Mouse (Mus musculus): ENCODE measurements around the gene Mrtfa. TPM values are rescaled to one million over a fixed set of nuclear protein-coding genes. Genes with fewer than 3 reads are reported as not detected.

The Mrtfa gene
- polyA plus RNA-seq, 1 experiment, result 16.0 TPM

DNA sequence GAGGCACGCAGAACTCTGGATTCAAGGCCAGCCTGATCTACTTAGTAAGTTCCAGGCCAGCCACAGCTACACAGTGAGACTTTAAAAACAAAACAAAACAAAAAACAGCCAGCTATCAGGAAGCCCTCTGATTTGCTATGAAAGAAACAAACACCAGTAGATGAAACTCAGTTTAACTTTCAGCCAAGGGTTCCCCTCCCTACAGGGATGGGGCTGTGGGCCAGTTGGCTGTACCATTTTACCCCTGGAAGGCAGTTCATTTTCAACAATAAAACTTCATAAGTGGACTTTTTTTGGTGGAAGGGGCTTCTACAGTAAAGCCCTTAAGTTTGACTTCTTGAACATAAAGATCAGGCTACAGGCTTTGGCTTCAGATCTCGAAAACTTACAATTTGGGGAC is 1.5 kb downstream of the Mrtfa start:
- Histone ChIP-seq H3K36me3 (ENCODE audit: control insufficient read depth, insufficient read depth, low read length) (no peaks in the 10 kb centered on the region), H3K4me3 (ENCODE audit: insufficient read depth, low read depth, low read length) (no peak overlapping the region), H3K4me1 (ENCODE audit: control insufficient read depth, insufficient read depth, low read length) (peaks cover 2% of the 10 kb centered on the region; the same call in 1 of the 2 replicates), H3K27ac (ENCODE audit: insufficient read depth, low read depth, low read length) (no peak overlapping the region), H3K27me3 (replicated peaks; ENCODE audit: control insufficient read depth, insufficient read depth, low read length) (no peaks in the 10 kb centered on the region)
- WGBS, result 93% methylated on average over 2 of the region's 2 CpGs
- DNase-seq, result no peak
- TF ChIP-seq POLR2A (IDR thresholded peaks at IDR 0.05; ENCODE audit: low read depth, low read length) (no peak), CTCF (conservative IDR thresholded peaks at IDR 0.05; ENCODE audit: insufficient read depth, insufficient read length, low read depth, low read length) (no peak)

DNA sequence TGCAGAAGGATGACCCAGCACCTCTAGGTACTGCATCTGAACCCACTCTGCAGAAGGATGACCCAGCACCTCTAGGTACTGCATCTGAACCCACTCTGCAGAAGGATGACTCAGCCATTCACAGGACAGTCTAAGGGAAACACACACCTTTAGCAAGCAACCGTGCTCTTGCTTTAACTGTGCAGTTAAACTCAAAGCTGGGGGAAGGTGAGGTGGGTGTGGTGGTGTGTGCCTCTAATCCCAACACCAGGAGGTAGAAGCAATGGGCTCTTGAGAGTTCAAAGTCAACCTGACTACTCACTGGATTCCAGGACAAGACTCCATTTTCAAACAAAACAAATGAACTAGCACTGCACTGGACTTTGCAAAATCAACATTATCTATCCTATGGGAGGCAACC is 5.6 kb downstream of the Mrtfa start:
- Histone ChIP-seq H3K4me1 (ENCODE audit: control insufficient read depth, insufficient read depth, low read length) (0 out of 2 replicates have a peak, but pooled peaks cover 2% of the 10 kb centered on the region), H3K4me3 (ENCODE audit: insufficient read depth, low read depth, low read length) (no peak overlapping the region), H3K27me3 (replicated peaks; ENCODE audit: control insufficient read depth, insufficient read depth, low read length) (no peaks in the 10 kb centered on the region), H3K36me3 (ENCODE audit: control insufficient read depth, insufficient read depth, low read length) (no peaks in the 10 kb centered on the region), H3K27ac (ENCODE audit: insufficient read depth, low read depth, low read length) (no peak overlapping the region)
- whole genome bisulfite sequencing, result 71% methylated on average over 1 of the region's 1 CpGs
- DNase-seq, result no peak
- TF ChIP-seq POLR2A (IDR thresholded peaks at IDR 0.05; ENCODE audit: low read depth, low read length), result no peak
- TF ChIP-seq CTCF (conservative IDR thresholded peaks at IDR 0.05; ENCODE audit: insufficient read depth, insufficient read length, low read depth, low read length), result no peak

DNA sequence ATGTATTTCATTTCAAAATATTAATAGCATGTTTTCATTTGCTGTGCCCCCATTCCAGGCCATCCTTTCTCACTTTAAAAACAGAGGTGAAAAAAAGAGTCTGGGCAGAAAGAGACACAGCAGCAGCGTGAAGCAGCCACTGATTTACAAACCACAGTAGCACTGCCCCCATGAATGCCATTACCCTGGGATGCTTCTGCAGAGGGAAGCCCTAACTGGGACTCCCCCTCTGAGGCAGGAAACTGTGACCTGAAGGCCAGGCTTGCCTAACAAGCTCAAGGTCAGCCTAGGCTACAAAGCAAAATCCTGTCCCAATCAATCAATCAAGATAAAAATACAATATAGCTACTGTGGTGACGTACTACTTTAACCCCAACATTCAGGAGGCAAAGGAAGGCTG is 9.3 kb downstream of the Mrtfa start:
- 63% methylated on average over 2 of the region's 2 CpGs for WGBS
- H3K36me3 ChIP-seq (ENCODE audit: control insufficient read depth, insufficient read depth, low read length), result no peaks in the 10 kb centered on the region
- DNase-seq, result peak; percentile 35
- no peak for TF ChIP-seq POLR2A (IDR thresholded peaks at IDR 0.05; ENCODE audit: low read depth, low read length)
- no peak overlapping the region for H3K4me3 ChIP-seq (ENCODE audit: insufficient read depth, low read depth, low read length)
- no peaks in the 10 kb centered on the region for H3K4me1 ChIP-seq (ENCODE audit: control insufficient read depth, insufficient read depth, low read length)
- no peak overlapping the region for H3K27ac ChIP-seq (ENCODE audit: insufficient read depth, low read depth, low read length)
- no peaks in the 10 kb centered on the region for H3K27me3 ChIP-seq (replicated peaks; ENCODE audit: control insufficient read depth, insufficient read depth, low read length)

DNA sequence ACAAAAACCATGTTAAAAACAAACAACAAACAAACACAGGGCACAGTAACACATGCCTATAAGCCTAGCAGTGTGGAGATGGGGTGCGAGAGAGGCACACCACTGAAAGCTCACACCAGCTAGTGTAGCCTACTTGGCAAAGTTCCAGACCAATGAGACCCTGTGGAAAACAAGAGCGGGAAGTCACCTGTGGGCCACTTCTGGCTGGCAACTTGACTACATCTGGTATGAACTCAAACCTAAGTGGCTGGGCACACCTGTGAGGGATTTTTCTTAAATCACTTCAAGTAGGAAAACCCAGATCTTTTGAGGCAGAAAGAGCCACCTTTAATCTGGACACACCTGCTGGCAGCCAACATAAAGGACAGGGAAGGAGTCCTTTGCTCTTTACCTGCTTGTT is 11.0 kb downstream of the Mrtfa start:
- Histone ChIP-seq H3K4me3 (ENCODE audit: insufficient read depth, low read depth, low read length) (no peak overlapping the region), H3K27ac (ENCODE audit: insufficient read depth, low read depth, low read length) (no peak overlapping the region), H3K36me3 (ENCODE audit: control insufficient read depth, insufficient read depth, low read length) (no peaks in the 10 kb centered on the region), H3K4me1 (ENCODE audit: control insufficient read depth, insufficient read depth, low read length) (no peaks in the 10 kb centered on the region), H3K27me3 (replicated peaks; ENCODE audit: control insufficient read depth, insufficient read depth, low read length) (no peaks in the 10 kb centered on the region)
- DNase-seq, result no peak
- 76% methylated on average over 2 of the region's 2 CpGs for WGBS
- TF ChIP-seq CTCF (conservative IDR thresholded peaks at IDR 0.05; ENCODE audit: insufficient read depth, insufficient read length, low read depth, low read length), result no peak
- TF ChIP-seq POLR2A (IDR thresholded peaks at IDR 0.05; ENCODE audit: low read depth, low read length), result no peak

DNA sequence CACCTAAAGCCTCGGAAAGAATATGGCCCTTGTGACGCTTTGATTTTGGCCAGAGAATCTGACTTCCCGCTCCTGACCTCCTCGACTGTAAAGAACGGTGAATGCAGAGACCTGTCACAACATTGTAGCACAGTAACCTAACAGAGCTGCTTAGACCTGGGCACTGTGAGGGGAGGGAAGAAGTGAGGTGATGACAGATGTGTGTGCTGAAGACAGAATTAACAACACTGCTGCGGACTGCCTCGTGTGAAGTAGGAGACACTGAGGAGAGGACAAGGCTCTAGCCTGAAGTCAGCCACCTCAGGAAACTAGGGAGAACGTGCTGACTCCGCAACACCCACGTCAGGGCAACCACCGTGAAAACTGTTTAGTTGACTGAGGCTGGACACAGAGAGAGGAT is 11.9 kb downstream of the Mrtfa start:
- no peaks in the 10 kb centered on the region for H3K27me3 ChIP-seq (replicated peaks; ENCODE audit: control insufficient read depth, insufficient read depth, low read length)
- H3K4me3 ChIP-seq (ENCODE audit: insufficient read depth, low read depth, low read length), result no peak overlapping the region
- DNase-seq, result no peak
- H3K4me1 ChIP-seq (ENCODE audit: control insufficient read depth, insufficient read depth, low read length), result no peaks in the 10 kb centered on the region
- no peaks in the 10 kb centered on the region for H3K36me3 ChIP-seq (ENCODE audit: control insufficient read depth, insufficient read depth, low read length)
- TF ChIP-seq POLR2A (IDR thresholded peaks at IDR 0.05; ENCODE audit: low read depth, low read length), result no peak
- no peak for TF ChIP-seq CTCF (conservative IDR thresholded peaks at IDR 0.05; ENCODE audit: insufficient read depth, insufficient read length, low read depth, low read length)
- H3K27ac ChIP-seq (ENCODE audit: insufficient read depth, low read depth, low read length), result no peak overlapping the region
- 63% methylated on average over 11 of the region's 11 CpGs for WGBS

DNA sequence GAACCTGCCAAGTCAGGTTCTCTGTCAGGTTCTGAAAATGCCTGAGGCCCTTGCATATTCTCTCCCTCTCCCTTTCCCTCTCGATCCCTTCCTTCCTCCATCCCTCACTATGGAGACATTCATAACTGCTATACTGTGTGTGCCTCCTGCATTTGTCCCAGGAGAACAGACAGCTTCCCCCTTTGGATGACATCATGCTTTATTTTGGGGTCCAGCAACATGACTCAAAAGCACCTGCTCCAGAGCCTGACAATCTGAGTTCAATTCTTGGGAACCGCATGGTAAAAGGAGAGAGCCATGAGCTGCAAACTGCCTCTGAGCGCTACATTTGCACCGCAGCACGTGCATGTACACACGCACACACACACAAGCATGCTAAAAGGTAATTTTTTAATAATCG is 12.7 kb downstream of the Mrtfa start:
- 87% methylated on average over 7 of the region's 7 CpGs for WGBS
- H3K27me3 ChIP-seq (replicated peaks; ENCODE audit: control insufficient read depth, insufficient read depth, low read length), result no peaks in the 10 kb centered on the region
- H3K4me3 ChIP-seq (ENCODE audit: insufficient read depth, low read depth, low read length), result no peak overlapping the region
- TF ChIP-seq POLR2A (IDR thresholded peaks at IDR 0.05; ENCODE audit: low read depth, low read length), result no peak
- no peak for TF ChIP-seq CTCF (conservative IDR thresholded peaks at IDR 0.05; ENCODE audit: insufficient read depth, insufficient read length, low read depth, low read length)
- no peak for DNase-seq
- no peaks in the 10 kb centered on the region for H3K36me3 ChIP-seq (ENCODE audit: control insufficient read depth, insufficient read depth, low read length)
- no peaks in the 10 kb centered on the region for H3K4me1 ChIP-seq (ENCODE audit: control insufficient read depth, insufficient read depth, low read length)
- H3K27ac ChIP-seq (ENCODE audit: insufficient read depth, low read depth, low read length), result no peak overlapping the region

DNA sequence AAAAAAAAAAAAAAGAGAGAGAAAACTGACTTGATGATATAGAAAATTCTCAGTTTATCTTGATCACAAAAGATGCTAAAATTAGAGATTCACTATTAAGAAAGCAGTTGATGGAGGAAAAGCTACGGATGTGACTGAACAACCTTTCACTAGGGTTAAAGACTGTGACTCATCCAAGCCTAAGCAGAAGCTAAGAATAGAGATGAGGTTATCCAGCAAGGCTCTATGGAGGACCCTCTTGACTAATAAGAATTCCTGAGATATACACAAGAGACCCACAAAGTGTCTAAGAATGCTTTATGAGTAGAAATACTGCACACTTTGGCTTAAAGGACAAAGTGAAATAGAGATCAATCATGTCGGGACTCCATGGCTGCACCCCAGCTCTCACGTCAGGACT is 14.9 kb downstream of the Mrtfa start:
- Histone ChIP-seq H3K27ac (ENCODE audit: insufficient read depth, low read depth, low read length) (no peak overlapping the region), H3K36me3 (ENCODE audit: control insufficient read depth, insufficient read depth, low read length) (no peaks in the 10 kb centered on the region), H3K27me3 (replicated peaks; ENCODE audit: control insufficient read depth, insufficient read depth, low read length) (no peaks in the 10 kb centered on the region), H3K4me3 (ENCODE audit: insufficient read depth, low read depth, low read length) (no peak overlapping the region), H3K4me1 (ENCODE audit: control insufficient read depth, insufficient read depth, low read length) (no peaks in the 10 kb centered on the region)
- no peak for DNase-seq
- 84% methylated on average over 3 of the region's 3 CpGs for WGBS
- no peak for TF ChIP-seq POLR2A (IDR thresholded peaks at IDR 0.05; ENCODE audit: low read depth, low read length)

DNA sequence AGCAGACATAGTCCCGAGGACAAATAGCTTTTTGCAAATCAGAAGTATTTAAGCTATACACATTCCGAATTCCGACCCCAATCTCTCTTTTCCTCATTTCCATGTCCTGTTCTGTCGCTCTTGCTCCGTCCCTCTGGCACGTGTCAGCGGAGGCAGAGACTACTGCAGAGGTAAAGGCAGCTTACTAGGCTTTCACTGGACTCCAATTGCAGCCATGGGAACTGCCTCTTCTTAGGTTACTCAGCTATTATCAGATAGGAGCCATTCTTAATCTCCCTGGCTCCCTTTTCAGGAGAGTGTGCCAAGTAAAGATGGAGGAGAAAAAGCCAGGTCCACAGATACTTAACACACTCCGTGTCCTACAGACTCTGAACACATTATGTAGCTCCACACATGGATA is 18.3 kb downstream of the Mrtfa start:
- Histone ChIP-seq H3K36me3 (ENCODE audit: control insufficient read depth, insufficient read depth, low read length) (no peaks in the 10 kb centered on the region), H3K4me3 (ENCODE audit: insufficient read depth, low read depth, low read length) (no peak overlapping the region), H3K4me1 (ENCODE audit: control insufficient read depth, insufficient read depth, low read length) (peaks cover 6% of the 10 kb centered on the region; the same call in 1 of the 2 replicates), H3K27ac (ENCODE audit: insufficient read depth, low read depth, low read length) (no peak overlapping the region), H3K27me3 (replicated peaks; ENCODE audit: control insufficient read depth, insufficient read depth, low read length) (no peaks in the 10 kb centered on the region)
- TF ChIP-seq POLR2A (IDR thresholded peaks at IDR 0.05; ENCODE audit: low read depth, low read length), result no peak
- no peak for TF ChIP-seq CTCF (conservative IDR thresholded peaks at IDR 0.05; ENCODE audit: insufficient read depth, insufficient read length, low read depth, low read length)
- WGBS, result 84% methylated on average over 8 of the region's 8 CpGs
- DNase-seq, result no peak
